Mouse (Mus musculus): ENCODE results near the gene Gkap1.

Gkap1 gene

GRCm38 (mm10) chr13:58197981-58198640 is 77.4 kb downstream of the Gkap1 start:
- no peak for DNase-seq

- DNase-seq: no peak
These were observed 78.3 kb downstream of the Gkap1 start for GRCm38 (mm10) chr13:58197211-58197610.

GRCm38 (mm10) chr13:58194908-58195307 is 80.6 kb downstream of the Gkap1 start:
- DNase-seq: no peak

- DNase-seq: no peak
These were observed 82.3 kb downstream of the Gkap1 start for GRCm38 (mm10) chr13:58193221-58193620.

GRCm38 (mm10) chr13:58192146-58192545 is 83.4 kb downstream of the Gkap1 start:
- DNase-seq: no peak

GRCm38 (mm10) chr13:58191516-58191915 is 84.0 kb downstream of the Gkap1 start:
- DNase-seq: no peak

GRCm38 (mm10) chr13:58189473-58189872 is 86.0 kb downstream of the Gkap1 start:
- no peak for DNase-seq

GRCm38 (mm10) chr13:58188412-58188811 is 87.1 kb downstream of the Gkap1 start:
- DNase-seq: peak; percentile 87

- no peak for DNase-seq
These were observed 87.7 kb downstream of the Gkap1 start for GRCm38 (mm10) chr13:58187751-58188150.

GRCm38 (mm10) chr13:58186281-58186680 is 89.2 kb downstream of the Gkap1 start:
- no peak for DNase-seq

- no peak for DNase-seq
These were observed 91.4 kb downstream of the Gkap1 start for GRCm38 (mm10) chr13:58184111-58184510.

Data from embryo, embryonic 11 days (tissue).